Mouse (Mus musculus) granulocyte monocyte progenitor cell, adult 5-6 weeks (primary cell): Measurements from ENCODE around the gene Tmem179. TPM values are rescaled to one million over a fixed set of nuclear protein-coding genes. Genes with fewer than 3 reads are reported as not detected.

Experiments used
- ATAC-seq: replicated peaks from 2 replicates; pipeline ENCODE4 v1.8.0; 2016; ENCODE audit warnings: mild to moderate bottlenecking, moderate TSS enrichment, inconsistent platforms; ENCODE audit not compliant: poor library complexity, severe bottlenecking
- total RNA-seq, 2 experiments: library from RNA; stranded (forward) in 1 of 2; stranded (reverse) in 1 of 2; fragments of 200-712, 200-1000 nt in 1 of 2; fragments of >200 nt in 1 of 2; fragmentation: Nextera tagmentation in 1 of 2; gene quantifications; 2 replicates each; pipeline ENCODE4 v1.2.3; 2014 to 2017

Gene Tmem179
- total RNA-seq, 2 experiments from 2014 or later = not detected

- ATAC-seq = no peak
Observed at GRCm38 (mm10) chr12:112467387-112467786, 49.2 kb downstream of the Tmem179 start.

- ATAC-seq = no peak
Observed at GRCm38 (mm10) chr12:112465928-112466327, 50.6 kb downstream of the Tmem179 start.

- ATAC-seq = no peak
Observed at GRCm38 (mm10) chr12:112464516-112464915, 52.0 kb downstream of the Tmem179 start.

GRCm38 (mm10) chr12:112463750-112464444 lies 52.6 kb downstream of the Tmem179 start:
- peak; percentile 59 for ATAC-seq

GRCm38 (mm10) chr12:112463209-112463608 lies 53.3 kb downstream of the Tmem179 start:
- no peak for ATAC-seq

- no peak for ATAC-seq
Observed at GRCm38 (mm10) chr12:112462423-112462822, 54.1 kb downstream of the Tmem179 start.

GRCm38 (mm10) chr12:112457839-112458238 lies 58.7 kb downstream of the Tmem179 start:
- ATAC-seq = no peak

GRCm38 (mm10) chr12:112456144-112456713 lies 60.3 kb downstream of the Tmem179 start:
- no peak for ATAC-seq

GRCm38 (mm10) chr12:112451826-112452225 lies 64.7 kb downstream of the Tmem179 start:
- no peak for ATAC-seq

- no peak for ATAC-seq
Observed at GRCm38 (mm10) chr12:112451381-112451780, 65.2 kb downstream of the Tmem179 start.

- peak; percentile 33; the same call in 1 of the 2 replicates for ATAC-seq
Observed at GRCm38 (mm10) chr12:112450883-112451282, 65.7 kb downstream of the Tmem179 start.

Other genes with a start within 250 kb of the Tmem179 start
- gene A530016L24Rik, start 27.3 kb downstream of the Tmem179 start, total RNA-seq (2014; fragmentation: Nextera tagmentation) = not detected in 2 replicates
- gene A530016L24Rik, start 27.3 kb downstream of the Tmem179 start, total RNA-seq (2017) = not detected in 2 replicates
- gene Inf2, start 72.0 kb upstream of the Tmem179 start, total RNA-seq (2014; fragmentation: Nextera tagmentation) = 18.1 and 23.3 TPM in 2 replicates
- gene Inf2, start 72.0 kb upstream of the Tmem179 start, total RNA-seq (2017) = 3.6 and 7.8 TPM in 2 replicates
- gene Adssl1, start 103.3 kb upstream of the Tmem179 start, total RNA-seq (2014; fragmentation: Nextera tagmentation) = 128 and 139 TPM in 2 replicates
- gene Adssl1, start 103.3 kb upstream of the Tmem179 start, total RNA-seq (2017) = 109 and 122 TPM in 2 replicates
- gene Siva1, start 127.9 kb upstream of the Tmem179 start, total RNA-seq (2014; fragmentation: Nextera tagmentation) = 113 and 231 TPM in 2 replicates
- gene Siva1, start 127.9 kb upstream of the Tmem179 start, total RNA-seq (2017) = 339 TPM in 2 replicates
- 118 and 134 TPM in 2 replicates for gene Akt1, start 158.1 kb upstream of the Tmem179 start, total RNA-seq (2014; fragmentation: Nextera tagmentation)
- gene Akt1, start 158.1 kb upstream of the Tmem179 start, total RNA-seq (2017) = 73.9 and 101 TPM in 2 replicates
- gene Zbtb42, start 162.1 kb upstream of the Tmem179 start, total RNA-seq (2014; fragmentation: Nextera tagmentation) = 1.0 and 5.4 TPM in 2 replicates
- 0.82 and 1.3 TPM in 2 replicates for gene Zbtb42, start 162.1 kb upstream of the Tmem179 start, total RNA-seq (2017)
- 1.6 and 9.2 TPM in 2 replicates for gene Cep170b, start 203.7 kb upstream of the Tmem179 start, total RNA-seq (2014; fragmentation: Nextera tagmentation)
- gene Cep170b, start 203.7 kb upstream of the Tmem179 start, total RNA-seq (2017) = 0.56 and 1.2 TPM in 2 replicates
- 39.4 and 92.1 TPM in 2 replicates for gene Pld4, start 243.9 kb upstream of the Tmem179 start, total RNA-seq (2014; fragmentation: Nextera tagmentation)
- 21.1 and 25.4 TPM in 2 replicates for gene Pld4, start 243.9 kb upstream of the Tmem179 start, total RNA-seq (2017)